Mouse (Mus musculus): ENCODE data around the gene Rnf5.
A peak's percentile ranks its signal among the peaks of the same experiment; 100 is the strongest.

Rnf5 gene

DNA sequence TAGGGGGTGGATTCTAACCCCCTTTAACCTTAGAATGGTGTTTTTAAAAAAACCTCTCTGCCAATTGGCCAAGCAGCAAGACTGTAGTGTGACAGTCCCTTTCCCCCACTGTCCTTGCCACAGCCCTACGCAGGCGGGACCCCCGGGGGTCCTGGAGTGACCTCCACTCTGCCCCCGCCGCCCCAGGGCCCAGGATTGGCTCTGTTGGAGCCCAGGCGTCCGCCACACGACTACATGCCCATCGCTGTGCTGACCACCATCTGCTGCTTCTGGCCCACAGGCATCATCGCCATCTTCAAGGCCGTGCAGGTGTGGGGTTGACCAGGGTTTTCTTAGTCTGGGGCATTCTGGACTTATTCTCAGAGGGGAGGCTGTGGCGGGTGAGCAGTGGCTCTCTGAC lies 28.2 kb upstream of the Rnf5 start:
- DNase-seq, result peak; percentile 65 to 66

- DNase-seq, result peak; percentile 71 to 78
Observed at GRCm38 (mm10) chr17:34630761-34631301, 27.3 kb upstream of the Rnf5 start.

DNA sequence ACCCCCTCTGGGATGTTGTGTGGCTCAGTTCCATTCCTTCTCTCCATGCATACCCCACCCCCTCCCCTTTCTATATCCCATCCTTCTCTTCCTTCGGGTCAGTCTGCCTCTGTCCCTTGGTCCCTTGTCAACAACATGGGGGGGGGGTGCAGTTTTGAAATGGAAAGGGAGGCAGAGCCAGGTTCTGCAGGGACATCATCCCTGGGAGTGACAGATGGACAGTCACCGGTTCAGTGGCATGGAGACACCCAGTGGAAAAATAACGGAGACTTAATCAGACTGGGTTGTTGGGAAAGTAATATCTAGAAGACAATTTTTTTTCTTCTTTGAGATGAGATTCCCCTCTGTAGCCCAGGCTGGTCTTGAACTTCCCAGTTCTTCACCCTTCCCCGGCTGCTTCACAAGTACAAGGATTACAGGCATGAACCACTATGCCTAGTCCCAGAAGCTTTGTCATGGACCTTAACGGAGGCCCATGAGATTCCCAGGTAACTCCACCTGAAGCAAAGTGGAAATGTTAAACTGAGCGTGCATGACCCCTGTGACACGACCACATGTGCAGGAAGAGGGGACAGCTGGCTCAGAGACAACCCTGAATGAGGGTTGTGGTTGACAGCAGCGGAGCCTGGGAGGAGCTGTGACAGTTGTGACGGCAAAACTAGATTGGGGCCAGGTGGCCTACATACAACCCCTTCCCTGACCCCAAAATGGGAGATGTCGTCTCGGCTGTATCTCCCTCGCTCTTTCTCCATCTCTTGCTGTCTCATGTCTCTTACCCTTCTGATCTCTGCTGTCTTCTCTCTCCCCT lies 26.5 kb upstream of the Rnf5 start:
- DNase-seq, result peak; percentile 86

- peak; percentile 72 to 74 for DNase-seq
Observed at GRCm38 (mm10) chr17:34629221-34629751, 25.8 kb upstream of the Rnf5 start, which contains the start of gene Prrt1. TSS of gene Prrt1 (plus strand) at chr17:34629533.

DNA sequence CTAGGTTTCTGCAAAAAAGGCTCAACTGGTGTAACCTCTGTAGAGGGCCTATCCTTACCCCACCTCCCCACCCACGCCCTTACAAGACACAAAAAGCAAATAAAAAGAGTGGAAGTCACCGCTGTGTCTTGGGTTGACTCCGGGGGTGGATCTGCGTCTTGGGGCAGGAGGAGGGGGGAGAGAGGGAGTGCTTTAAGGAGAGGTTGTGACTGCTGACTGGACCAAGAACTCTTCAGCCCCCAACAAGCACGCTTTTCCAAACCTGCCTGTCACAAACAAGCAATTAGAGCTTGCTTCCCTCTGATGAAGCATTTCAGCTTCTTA lies 25.1 kb upstream of the Rnf5 start:
- peak in 1 of 2 experiments; percentile 27 for DNase-seq

DNA sequence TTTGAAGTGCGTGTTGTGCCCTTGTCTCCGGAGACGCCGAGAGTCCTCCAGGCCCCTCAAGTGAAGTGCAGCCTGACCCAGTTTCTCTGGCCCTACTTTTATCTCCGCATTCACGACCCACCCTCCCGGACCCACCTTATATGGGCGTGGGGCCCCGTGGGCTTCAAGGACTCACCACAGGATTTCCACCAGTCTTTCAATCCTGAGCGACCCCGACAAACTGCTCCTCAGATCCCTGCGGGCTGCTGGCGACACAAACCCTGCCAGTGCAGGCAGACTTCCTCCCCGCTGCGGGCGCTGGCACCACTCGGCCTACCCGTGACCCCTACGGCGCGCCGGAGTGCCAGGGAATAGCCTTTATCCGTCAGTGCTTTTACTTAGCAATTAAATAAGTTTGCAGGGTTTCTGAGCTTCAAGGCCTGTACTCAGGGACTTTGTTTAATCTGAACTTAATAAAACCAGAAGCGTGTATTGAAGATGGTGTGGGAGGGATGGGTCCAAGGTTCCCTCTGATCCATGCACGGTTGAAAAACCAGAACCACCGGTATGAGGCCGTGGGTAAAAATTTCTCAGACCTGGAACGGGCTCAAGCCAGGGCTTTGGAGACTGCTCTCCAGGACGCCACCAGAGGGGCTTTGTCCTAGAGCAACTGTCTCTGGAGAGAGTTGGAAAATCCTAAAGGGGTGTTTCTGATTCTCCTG lies 24.6 kb upstream of the Rnf5 start, which contains the start of gene Ppt2:
TSS of gene Ppt2 (minus strand) at position 568 of the 701 bp plus-strand sequence.
- DNase-seq, result peak; percentile 82 to 86

DNA sequence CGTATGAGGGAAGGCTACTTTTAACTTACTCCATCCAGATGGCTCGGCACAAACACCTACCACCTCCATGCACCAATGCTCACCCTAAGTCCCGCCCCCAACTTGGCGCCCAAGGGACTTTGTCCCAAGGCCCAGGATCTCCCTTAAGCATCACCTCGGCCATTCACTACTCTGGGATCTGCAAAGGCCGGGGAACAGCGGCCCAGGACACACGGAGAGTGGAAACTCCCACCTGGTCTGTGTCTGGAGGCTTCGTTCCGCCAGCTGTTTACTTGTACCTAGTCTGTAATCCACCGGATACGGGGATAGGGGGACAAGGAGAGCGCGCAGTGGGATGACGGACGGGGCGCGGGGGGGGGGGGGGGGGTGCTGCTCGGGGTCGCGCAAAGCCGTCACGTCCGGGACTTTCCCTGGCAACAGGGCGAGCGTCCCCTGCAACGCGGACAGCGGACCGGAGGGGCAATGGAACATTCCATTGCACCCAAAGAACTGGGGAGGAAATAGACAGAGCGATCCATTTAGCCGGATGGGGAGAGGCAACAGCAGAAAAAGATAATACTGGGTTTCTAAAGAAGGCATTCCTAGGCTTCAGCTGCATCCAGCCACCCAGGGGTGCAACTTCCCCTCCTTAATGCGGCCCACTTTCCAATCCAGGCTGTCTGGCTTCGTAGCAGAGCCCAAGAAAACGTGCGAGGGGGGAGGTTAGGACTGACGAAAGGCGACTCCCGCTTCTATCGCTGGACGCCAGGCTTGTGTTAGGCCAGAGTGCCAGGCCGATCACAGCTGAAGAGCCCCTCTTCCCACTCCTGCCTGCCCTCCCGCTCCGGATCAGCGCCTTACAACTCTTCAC lies 23.8 kb upstream of the Rnf5 start:
- peak; percentile 93 to 95 for DNase-seq

DNA sequence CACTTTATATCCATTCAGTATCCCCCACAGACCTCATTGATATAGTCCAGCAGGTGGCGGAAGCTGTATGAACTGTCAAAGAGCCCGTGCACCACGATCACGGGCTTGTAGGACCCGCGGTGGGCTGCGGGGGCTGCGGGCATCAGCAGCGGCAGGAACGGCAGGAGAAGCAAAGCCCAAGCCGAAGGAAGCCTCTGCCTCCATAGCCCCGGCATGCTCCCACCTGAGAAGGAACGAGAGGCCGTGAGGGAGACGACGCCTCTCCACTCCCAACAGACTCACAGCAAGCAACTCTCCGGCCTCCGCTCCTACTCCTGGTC lies 23.2 kb upstream of the Rnf5 start:
- peak; percentile 73 to 79 for DNase-seq

DNA sequence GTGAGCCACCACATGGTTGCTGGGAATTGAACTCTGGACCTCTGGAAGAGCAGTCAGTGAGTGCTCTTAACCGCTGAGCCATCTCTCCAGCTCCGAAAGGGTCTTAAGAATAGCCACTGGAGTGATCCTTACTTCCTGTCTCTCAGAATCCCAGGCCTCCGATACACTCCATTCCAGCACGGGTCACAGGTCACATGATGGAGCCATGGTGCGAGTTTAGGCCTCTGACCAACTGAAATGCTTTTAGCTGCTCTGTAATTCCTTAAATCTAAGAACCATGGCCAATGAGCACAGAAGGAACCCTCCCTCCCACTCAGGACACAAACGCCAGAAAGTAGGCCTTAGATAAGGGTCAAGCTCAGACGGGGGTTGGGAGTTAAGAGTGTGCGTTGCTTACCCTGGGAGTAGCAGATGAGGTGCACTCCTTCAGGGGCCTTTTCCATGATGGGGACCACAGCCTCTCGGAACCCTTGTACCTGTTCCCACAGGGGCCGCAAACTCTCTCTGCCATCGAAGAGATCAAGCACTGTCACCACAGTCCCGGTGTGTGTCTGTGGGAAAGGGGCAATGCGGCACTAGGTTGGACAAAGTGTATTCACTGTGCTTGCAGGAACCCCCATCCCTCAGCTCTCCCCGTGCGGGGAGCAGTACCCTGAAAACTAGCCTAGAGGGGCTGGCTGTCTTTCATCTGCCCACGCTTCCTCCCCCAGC lies 22.7 kb upstream of the Rnf5 start:
- DNase-seq, result no peak

- DNase-seq, result no peak
Observed at GRCm38 (mm10) chr17:34624981-34625380, 21.5 kb upstream of the Rnf5 start.

GRCm38 (mm10) chr17:34623161-34623560 lies 19.7 kb upstream of the Rnf5 start:
- DNase-seq, result no peak

- DNase-seq, result no peak
Observed at GRCm38 (mm10) chr17:34621006-34621405, 17.5 kb upstream of the Rnf5 start.

GRCm38 (mm10) chr17:34618999-34619398 lies 15.5 kb upstream of the Rnf5 start:
- peak; percentile 79 to 81 for DNase-seq

DNA sequence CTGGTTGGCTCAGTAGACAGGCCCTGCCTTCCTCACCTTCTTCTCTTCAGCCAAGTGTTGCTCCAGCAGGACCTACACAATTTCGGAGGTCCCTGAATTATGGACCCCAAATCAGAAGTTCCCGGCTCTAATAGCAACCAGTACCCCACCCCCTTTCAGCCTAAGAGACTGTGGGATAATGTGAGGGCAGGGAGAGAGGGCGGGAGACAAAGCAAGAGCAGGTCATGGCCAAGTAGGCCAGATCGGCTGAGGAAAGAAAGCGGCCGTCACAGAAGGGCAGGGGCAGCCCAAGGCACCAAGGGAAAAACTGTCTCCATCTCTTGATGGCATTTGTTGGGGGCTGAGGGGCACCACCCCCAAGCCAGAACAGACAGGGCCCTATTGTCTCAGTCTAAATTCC lies 12.4 kb upstream of the Rnf5 start, which contains the start of gene Egfl8:
TSS of gene Egfl8 (minus strand) at position 101 of the 400 bp plus-strand sequence.
- no peak for DNase-seq

DNA sequence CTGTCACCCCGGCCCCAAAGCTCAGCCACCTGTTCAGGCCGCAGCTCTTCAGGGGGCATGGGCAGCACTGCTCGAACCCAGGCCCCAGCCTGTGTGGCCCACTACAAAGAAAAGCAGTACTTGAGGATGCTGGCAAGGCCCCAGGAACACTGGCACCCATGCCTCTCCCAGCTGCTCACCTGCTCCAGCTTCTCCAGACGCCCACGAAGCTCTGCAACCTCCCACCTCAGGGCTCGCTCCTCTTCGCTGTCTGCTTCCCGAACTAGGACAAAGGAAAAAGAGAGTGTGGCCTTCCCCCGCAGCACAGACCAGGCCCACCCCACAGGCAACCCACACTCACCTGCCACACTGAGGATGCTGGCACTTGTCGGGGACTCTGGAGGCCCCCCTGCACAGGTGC lies 10.3 kb upstream of the Rnf5 start:
- no peak for DNase-seq

- DNase-seq, result no peak
Observed at GRCm38 (mm10) chr17:34613054-34613645, 9.7 kb upstream of the Rnf5 start.

GRCm38 (mm10) chr17:34611050-34611449 lies 7.6 kb upstream of the Rnf5 start:
- peak; percentile 52 to 57 for DNase-seq

- peak; percentile 60 to 65 for DNase-seq
Observed at GRCm38 (mm10) chr17:34607997-34608396, 4.5 kb upstream of the Rnf5 start.

- no peak for DNase-seq
Observed at GRCm38 (mm10) chr17:34606186-34607039, 2.9 kb upstream of the Rnf5 start.

- peak; percentile 99 for DNase-seq
Observed at GRCm38 (mm10) chr17:34605609-34606008, 2.1 kb upstream of the Rnf5 start.

All from cerebellum, postnatal 10 days (tissue).